7 mouse cellular contexts compared by ENCODE assay signal in genomic region chr4:84675974-84676315, GRCm38 (mm10). TPM values are rescaled to one million over a fixed set of nuclear protein-coding genes. Genes with fewer than 3 reads are reported as not detected.
DNase-seq lines count a peak whose midpoint lies in the region; ATAC-seq and TF ChIP-seq lines count a peak whose summit lies in the region.

No protein-coding gene starts in this region.

- H3K9ac ChIP-seq in forebrain, postnatal 0 days = no peak overlapping the region
- no peak overlapping the region for H3K9ac ChIP-seq in liver, embryonic 12.5 days
- H3K9ac ChIP-seq in stomach, embryonic 16.5 days (ENCODE audit: low read length) = peak overlapping the region; percentile 82

- H3K36me3 ChIP-seq in forebrain, postnatal 0 days (ENCODE audit: insufficient read depth) = no peaks in the 10 kb centered on the region
- H3K36me3 ChIP-seq in liver, embryonic 12.5 days = no peaks in the 10 kb centered on the region
- H3K36me3 ChIP-seq in stomach, embryonic 16.5 days (ENCODE audit: control insufficient read depth, insufficient read depth, low read length) = no peaks in the 10 kb centered on the region

- H3K9me3 ChIP-seq in forebrain, postnatal 0 days (ENCODE audit: low read length) = no peaks in the 10 kb centered on the region
- H3K9me3 ChIP-seq in liver, embryonic 12.5 days (replicated peaks) = no peaks in the 10 kb centered on the region
- H3K9me3 ChIP-seq in stomach, embryonic 16.5 days (replicated peaks; ENCODE audit: control insufficient read depth, low read length) = no peaks in the 10 kb centered on the region

- peak; percentile 21 for DNase-seq in ovary, postnatal 10 days (ENCODE audit: low spot score)
- no peak for DNase-seq in ovary, postnatal 14 days (ENCODE audit: low spot score)
- DNase-seq in forebrain, postnatal 0 days = no peak
- no peak for DNase-seq in thymus, postnatal 0 days (ENCODE audit: low spot score)
- DNase-seq in urinary bladder, adult 2 months (ENCODE audit: low spot score) = no peak

- H3K27me3 ChIP-seq in forebrain, postnatal 0 days (ENCODE audit: insufficient read depth, low read length) = peaks cover 63% of the 10 kb centered on the region
- peaks cover 71% of the 10 kb centered on the region for H3K27me3 ChIP-seq in liver, embryonic 12.5 days (replicated peaks)
- H3K27me3 ChIP-seq in stomach, embryonic 16.5 days (ENCODE audit: control insufficient read depth, insufficient read depth, low read length) = no peaks in the 10 kb centered on the region; the same call in 1 of the 2 replicates

- WGBS in forebrain, postnatal 0 days = 3% methylated on average over 19 of the region's 19 CpGs
- under 1% methylated on average over 19 of the region's 19 CpGs for WGBS in liver, embryonic 12.5 days (ENCODE audit: insufficient replicate concordance)
- WGBS in stomach, embryonic 16.5 days = under 1% methylated on average over 19 of the region's 19 CpGs

- no peak for ATAC-seq in forebrain, postnatal 0 days
- ATAC-seq in liver, embryonic 12.5 days = no peak
- ATAC-seq in stomach, embryonic 16.5 days (ENCODE audit: insufficient read depth, low FRiP score) = no peak

- no peak overlapping the region for H3K27ac ChIP-seq in forebrain, postnatal 0 days (ENCODE audit: low read depth, low read length)
- H3K27ac ChIP-seq in liver, embryonic 12.5 days = no peak overlapping the region
- H3K27ac ChIP-seq in stomach, embryonic 16.5 days (ENCODE audit: low read length) = peak overlapping the region; percentile 94

- H3K4me2 ChIP-seq in forebrain, postnatal 0 days (ENCODE audit: low read depth) = peak overlapping the region; percentile 99
- H3K4me2 ChIP-seq in liver, embryonic 12.5 days = peak overlapping the region; percentile 69
- H3K4me2 ChIP-seq in stomach, embryonic 16.5 days (ENCODE audit: low read depth, low read length) = peak overlapping the region; percentile 82

- peak overlapping the region; percentile 60 for H3K4me3 ChIP-seq in forebrain, postnatal 0 days (ENCODE audit: low read depth, low read length)
- peak overlapping the region; percentile 58 for H3K4me3 ChIP-seq in liver, embryonic 12.5 days
- H3K4me3 ChIP-seq in stomach, embryonic 16.5 days (replicated peaks; ENCODE audit: low read length) = peak overlapping the region; percentile 74

- H3K4me1 ChIP-seq in forebrain, postnatal 0 days (ENCODE audit: insufficient read depth) = no peaks in the 10 kb centered on the region; the same call in 1 of the 2 replicates
- H3K4me1 ChIP-seq in liver, embryonic 12.5 days = 0 out of 2 replicates have a peak, but pooled peaks cover 5% of the 10 kb centered on the region
- H3K4me1 ChIP-seq in stomach, embryonic 16.5 days (ENCODE audit: control insufficient read depth, insufficient read depth, low read length) = no peaks in the 10 kb centered on the region

- TF ChIP-seq CTCF in forebrain, postnatal 0 days (IDR thresholded peaks at IDR 0.05; ENCODE audit: low read depth) = no peak

RNA-seq across cellular contexts. Expression of gene Bnc2, which starts 0.9 kb away (rescaled TPM):
- 4.2 and 11.6 TPM in 2 replicates for total RNA-seq in forebrain, postnatal 0 days (2014; rRNA removed)
- polyA plus RNA-seq in forebrain, postnatal 0 days (2015; fragmentation: Nextera tagmentation; extraction: Ambion mirVana) = 1.7 and 2.0 TPM in 2 replicates
- 1.4 and 1.5 TPM in 2 replicates for polyA plus RNA-seq in liver, embryonic 12.5 days (2016; fragmentation: Nextera tagmentation; extraction: Ambion mirVana)
- polyA plus RNA-seq in stomach, embryonic 16.5 days (2015; fragmentation: Nextera tagmentation; extraction: Ambion mirVana) = 17.2 and 18.5 TPM in 2 replicates
- 0.84 and 1.1 TPM in 2 replicates for polyA plus RNA-seq in thymus, postnatal 0 days (2015; fragmentation: Nextera tagmentation; extraction: Ambion mirVana)
- 9.7 and 14.4 TPM in 2 replicates for polyA plus RNA-seq in urinary bladder, adult 2 months (2012; rRNA removed)
